Mouse (Mus musculus): ENCODE measurements around the gene Polr3e. TPM values are rescaled to one million over a fixed set of nuclear protein-coding genes. Genes with fewer than 3 reads are reported as not detected.
A peak's percentile ranks its signal among the peaks of the same experiment; 100 is the strongest.

Gene Polr3e
- polyA plus RNA-seq, 1 experiment from 2014 or later: 9.3 TPM

DNA sequence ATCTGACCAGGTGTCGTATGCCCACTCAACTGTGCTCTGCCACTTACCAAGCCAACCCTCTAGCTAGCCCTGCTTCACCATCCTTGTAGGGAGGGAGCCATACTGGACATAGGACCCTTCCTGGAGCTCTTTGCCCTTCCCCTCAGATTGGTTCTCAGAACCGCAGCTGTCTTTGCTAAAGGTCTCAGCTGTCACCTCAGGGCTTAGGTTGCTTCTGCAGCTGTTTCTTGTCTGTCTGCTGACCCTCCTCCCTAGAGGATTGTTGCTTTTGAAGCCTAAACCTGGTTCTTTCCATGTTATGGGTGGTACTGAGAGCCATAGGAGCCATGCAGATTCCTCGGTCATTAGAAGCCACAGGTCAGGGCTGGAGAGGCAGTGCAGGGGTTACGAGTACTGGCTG is 34.9 kb upstream of the Polr3e start:
- H3K27ac ChIP-seq (ENCODE audit: low read depth): no peak overlapping the region; the same call in 1 of the 2 replicates
- DNase-seq (no peak), ATAC-seq (no peak)
- no peak overlapping the region for H3K9ac ChIP-seq (replicated peaks)
- no peaks in the 10 kb centered on the region for H3K27me3 ChIP-seq (ENCODE audit: insufficient read depth, low read length)
- peaks cover 77% of the 10 kb centered on the region for H3K36me3 ChIP-seq (replicated peaks; ENCODE audit: insufficient read depth, low read length)
- H3K4me3 ChIP-seq (ENCODE audit: low read depth, low read length): no peak overlapping the region
- WGBS (ENCODE audit: insufficient replicate concordance): 73% methylated on average over 4 of the region's 4 CpGs
- no peak overlapping the region for H3K4me2 ChIP-seq (ENCODE audit: low read depth, low read length)
- TF ChIP-seq CTCF (IDR thresholded peaks at IDR 0.05; ENCODE audit: low read depth): no peak
- H3K4me1 ChIP-seq (ENCODE audit: insufficient read depth): peaks cover 24% of the 10 kb centered on the region
- H3K9me3 ChIP-seq (ENCODE audit: low read length): no peaks in the 10 kb centered on the region

DNA sequence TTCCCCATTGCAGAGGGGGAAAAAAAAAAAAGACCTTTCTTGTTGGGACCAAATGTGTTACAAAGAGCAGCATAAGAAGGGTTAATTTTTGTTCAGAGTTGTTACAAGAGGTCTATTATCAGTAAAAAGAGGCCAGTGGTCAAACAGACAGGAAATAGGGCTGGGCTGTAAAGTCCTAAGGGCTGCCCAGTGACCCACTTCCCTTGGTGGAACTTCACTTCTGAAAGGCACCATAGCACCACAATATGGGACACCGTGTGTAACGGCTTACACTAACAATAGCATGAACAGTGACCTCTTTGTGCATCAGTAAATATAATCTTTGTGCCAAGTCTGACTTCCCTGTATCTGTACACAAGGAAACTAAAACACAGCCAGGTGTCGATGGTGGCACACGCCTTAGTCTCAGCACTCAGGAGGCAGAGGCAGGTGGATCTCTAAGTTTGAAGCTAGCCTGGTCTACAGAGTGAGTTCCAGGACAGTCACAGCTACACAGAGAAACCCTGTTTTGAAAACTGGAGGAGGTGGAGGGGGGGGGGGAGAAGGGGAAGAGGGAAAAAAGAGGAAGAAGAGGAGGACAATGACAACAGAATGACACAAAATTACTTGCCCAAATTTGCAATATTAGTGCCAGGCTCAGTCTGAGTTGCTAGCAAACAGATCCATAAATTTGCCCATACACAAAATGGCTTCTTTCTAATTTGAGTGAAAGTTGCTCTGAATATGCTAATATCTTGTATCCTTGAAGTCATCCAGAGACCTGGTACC is 33.8 kb upstream of the Polr3e start:
- TF ChIP-seq CTCF (IDR thresholded peaks at IDR 0.05; ENCODE audit: low read depth) (no peak), EP300 (IDR thresholded peaks at IDR 0.05; ENCODE audit: low read depth) (no peak)
- WGBS (ENCODE audit: insufficient replicate concordance): 65% methylated on average over 4 of the region's 4 CpGs
- ATAC-seq: no peak
- H3K27ac ChIP-seq (ENCODE audit: low read depth): peak overlapping the region; percentile 7
- DNase-seq: no peak
- H3K9ac ChIP-seq (replicated peaks): no peak overlapping the region
- H3K36me3 ChIP-seq (replicated peaks; ENCODE audit: insufficient read depth, low read length): peaks cover 79% of the 10 kb centered on the region
- peaks cover 24% of the 10 kb centered on the region for H3K4me1 ChIP-seq (ENCODE audit: insufficient read depth)
- H3K9me3 ChIP-seq (ENCODE audit: low read length): no peaks in the 10 kb centered on the region
- H3K4me2 ChIP-seq (ENCODE audit: low read depth, low read length): no peak overlapping the region
- no peaks in the 10 kb centered on the region for H3K27me3 ChIP-seq (ENCODE audit: insufficient read depth, low read length)
- H3K4me3 ChIP-seq (ENCODE audit: low read depth, low read length): no peak overlapping the region

DNA sequence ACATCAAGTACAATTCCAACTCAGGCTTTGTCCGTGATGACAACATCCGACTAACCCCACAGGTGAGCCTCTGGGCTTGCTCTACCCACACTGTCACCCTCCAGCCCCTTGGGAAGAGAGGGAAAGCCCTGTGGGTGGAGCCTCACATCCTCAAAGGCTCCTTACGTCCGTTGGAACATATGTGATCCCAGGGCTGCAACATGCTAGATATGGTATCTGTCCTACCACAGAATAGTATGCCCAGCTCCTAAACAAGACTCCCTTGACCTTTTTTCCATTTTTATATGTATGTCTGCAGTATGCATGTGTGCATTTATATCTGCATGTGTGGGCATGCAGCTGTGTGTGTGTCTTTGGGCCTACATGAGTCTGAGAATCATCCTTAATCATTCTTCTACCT is 32.8 kb upstream of the Polr3e start:
- Histone ChIP-seq H3K9me3 (ENCODE audit: low read length) (no peaks in the 10 kb centered on the region), H3K27me3 (ENCODE audit: insufficient read depth, low read length) (no peaks in the 10 kb centered on the region), H3K9ac (replicated peaks) (no peak overlapping the region), H3K36me3 (replicated peaks; ENCODE audit: insufficient read depth, low read length) (peaks cover 81% of the 10 kb centered on the region), H3K4me3 (ENCODE audit: low read depth, low read length) (no peak overlapping the region), H3K4me1 (ENCODE audit: insufficient read depth) (peaks cover 23% of the 10 kb centered on the region), H3K4me2 (ENCODE audit: low read depth, low read length) (no peak overlapping the region), H3K27ac (ENCODE audit: low read depth) (no peak overlapping the region)
- 77% methylated on average over 4 of the region's 4 CpGs for WGBS (ENCODE audit: insufficient replicate concordance)
- DNase-seq: no peak
- peak; percentile 24; the same call in 1 of the 2 replicates for ATAC-seq
- peak; percentile 79 for TF ChIP-seq EP300 (IDR thresholded peaks at IDR 0.05; ENCODE audit: low read depth)
- no peak for TF ChIP-seq CTCF (IDR thresholded peaks at IDR 0.05; ENCODE audit: low read depth)

GRCm38 (mm10) chr7:120893123-120893522 is 24.4 kb upstream of the Polr3e start:
- 65% methylated on average over 5 of the region's 5 CpGs for WGBS (ENCODE audit: insufficient replicate concordance)
- no peak overlapping the region for H3K27ac ChIP-seq (ENCODE audit: low read depth)

DNA sequence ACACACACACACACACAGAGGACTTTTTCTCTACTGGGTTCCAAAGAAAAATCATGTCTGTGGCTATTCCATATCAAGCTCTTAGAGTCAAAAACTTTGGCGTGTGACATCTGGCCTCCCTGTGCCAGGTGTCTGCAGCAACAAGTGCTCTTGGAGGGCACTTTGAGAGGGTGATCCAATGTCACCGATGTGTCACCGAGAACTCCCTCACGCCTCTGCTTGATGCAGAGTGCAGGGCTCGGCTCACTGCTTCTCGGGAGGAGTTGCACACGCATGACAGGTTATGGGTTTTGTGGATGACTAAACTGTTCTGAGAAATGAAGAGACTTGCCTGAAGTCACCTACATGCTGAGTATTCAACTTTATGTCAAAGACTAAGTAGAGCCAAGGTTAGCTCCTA is 20.5 kb upstream of the Polr3e start:
- Histone ChIP-seq H3K27ac (ENCODE audit: low read depth) (no peak overlapping the region), H3K36me3 (replicated peaks; ENCODE audit: insufficient read depth, low read length) (peaks cover 74% of the 10 kb centered on the region), H3K4me1 (ENCODE audit: insufficient read depth) (no peaks in the 10 kb centered on the region), H3K4me2 (ENCODE audit: low read depth, low read length) (no peak overlapping the region), H3K9ac (replicated peaks) (no peak overlapping the region), H3K4me3 (ENCODE audit: low read depth, low read length) (no peak overlapping the region), H3K27me3 (ENCODE audit: insufficient read depth, low read length) (no peaks in the 10 kb centered on the region), H3K9me3 (ENCODE audit: low read length) (no peaks in the 10 kb centered on the region)
- ATAC-seq (no peak), DNase-seq (no peak)
- WGBS (ENCODE audit: insufficient replicate concordance): 94% methylated on average over 7 of the region's 7 CpGs
- no peak for TF ChIP-seq CTCF (IDR thresholded peaks at IDR 0.05; ENCODE audit: low read depth)
- TF ChIP-seq EP300 (IDR thresholded peaks at IDR 0.05; ENCODE audit: low read depth): no peak

More at GRCm38 (mm10) chr7:120893123-120893522, 24.4 kb upstream of the Polr3e start:
- no peak overlapping the region for H3K4me3 ChIP-seq (ENCODE audit: low read depth, low read length)
- H3K36me3 ChIP-seq (replicated peaks; ENCODE audit: insufficient read depth, low read length): peaks cover 85% of the 10 kb centered on the region
- peak; percentile 74 for ATAC-seq
- DNase-seq: no peak
- H3K9ac ChIP-seq (replicated peaks): no peak overlapping the region
- no peaks in the 10 kb centered on the region for H3K27me3 ChIP-seq (ENCODE audit: insufficient read depth, low read length)
- TF ChIP-seq EP300 (IDR thresholded peaks at IDR 0.05; ENCODE audit: low read depth): no peak
- H3K4me1 ChIP-seq (ENCODE audit: insufficient read depth): no peaks in the 10 kb centered on the region
- no peaks in the 10 kb centered on the region for H3K9me3 ChIP-seq (ENCODE audit: low read length)
- no peak overlapping the region for H3K4me2 ChIP-seq (ENCODE audit: low read depth, low read length)

DNA sequence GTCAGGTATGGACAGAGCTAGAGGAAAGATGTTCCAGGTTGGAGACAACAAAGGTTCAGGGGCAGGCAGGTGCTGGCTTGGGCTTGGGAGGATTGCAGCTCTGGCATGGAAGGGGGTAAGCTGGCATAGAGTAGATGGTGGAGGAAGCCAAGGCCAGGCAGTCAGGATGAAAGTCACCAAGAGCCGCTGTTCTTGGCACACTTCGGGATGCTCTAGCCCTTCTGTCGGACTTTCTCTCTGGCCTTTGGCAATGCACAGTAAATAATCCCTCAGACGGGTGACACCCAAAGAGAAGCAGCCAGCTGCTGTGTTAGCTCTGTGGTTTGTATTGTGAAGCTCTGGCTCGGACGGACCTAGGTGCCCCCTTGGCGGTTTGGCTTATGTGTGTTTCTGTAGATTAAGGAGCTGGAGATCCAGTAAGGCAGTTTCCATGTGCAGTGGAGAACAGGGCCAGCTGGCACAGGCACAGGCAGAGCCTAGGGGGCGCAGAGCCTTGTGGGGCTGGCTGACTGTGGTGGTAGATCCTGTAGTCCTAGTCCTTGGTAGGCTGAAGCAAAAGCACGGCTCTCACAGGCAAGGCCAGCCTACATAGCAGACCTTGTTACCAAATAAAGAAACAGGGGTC is 19.7 kb upstream of the Polr3e start:
- no peak for TF ChIP-seq EP300 (IDR thresholded peaks at IDR 0.05; ENCODE audit: low read depth)
- TF ChIP-seq CTCF (IDR thresholded peaks at IDR 0.05; ENCODE audit: low read depth): no peak
- no peak for DNase-seq
- H3K27ac ChIP-seq (ENCODE audit: low read depth): no peak overlapping the region
- H3K27me3 ChIP-seq (ENCODE audit: insufficient read depth, low read length): no peaks in the 10 kb centered on the region
- peaks cover 76% of the 10 kb centered on the region for H3K36me3 ChIP-seq (replicated peaks; ENCODE audit: insufficient read depth, low read length)
- H3K9me3 ChIP-seq (ENCODE audit: low read length): no peaks in the 10 kb centered on the region
- no peak overlapping the region for H3K4me3 ChIP-seq (ENCODE audit: low read depth, low read length)
- no peak overlapping the region for H3K4me2 ChIP-seq (ENCODE audit: low read depth, low read length)
- H3K9ac ChIP-seq (replicated peaks): no peak overlapping the region
- no peaks in the 10 kb centered on the region for H3K4me1 ChIP-seq (ENCODE audit: insufficient read depth)
- no peak for ATAC-seq
- 90% methylated on average over 9 of the region's 9 CpGs for whole genome bisulfite sequencing (ENCODE audit: insufficient replicate concordance)

Data from liver, postnatal 0 days (tissue).